Mouse (Mus musculus) cerebellum, postnatal 36 days (tissue): ENCODE measurements around the gene Gprc5c.

Source experiments
- DNase-seq, 2 experiments: peaks; one replicate each; pipeline ENCODE4 v3.0.0; 2021 to 2022; ENCODE audit warnings: mixed read lengths in 2 of 2

The Gprc5c gene

GRCm38 (mm10) chr11:114843818-114844463 is 7.0 kb upstream of the Gprc5c start:
- DNase-seq: no peak

- DNase-seq: no peak
Measured at GRCm38 (mm10) chr11:114844464-114845220, 6.3 kb upstream of the Gprc5c start.

GRCm38 (mm10) chr11:114846336-114846735 is 4.6 kb upstream of the Gprc5c start:
- DNase-seq: no peak

GRCm38 (mm10) chr11:114847008-114847407 is 3.9 kb upstream of the Gprc5c start:
- DNase-seq: no peak

GRCm38 (mm10) chr11:114849572-114849971 is 1.4 kb upstream of the Gprc5c start:
- no peak for DNase-seq

GRCm38 (mm10) chr11:114850066-114850451 is 893 bp upstream of the Gprc5c start:
- DNase-seq: no peak

- DNase-seq: peak; percentile 96 to 99
Measured at GRCm38 (mm10) chr11:114851269-114851607, 286 bp downstream of the Gprc5c start.

GRCm38 (mm10) chr11:114851608-114852310 is 807 bp downstream of the Gprc5c start:
- peak; percentile 92 to 93 for DNase-seq

- peak in 1 of 2 experiments; percentile 54 for DNase-seq
Measured at GRCm38 (mm10) chr11:114852311-114853173, 1.6 kb downstream of the Gprc5c start.

GRCm38 (mm10) chr11:114853174-114853838 is 2.4 kb downstream of the Gprc5c start:
- peak in 1 of 2 experiments; percentile 40 for DNase-seq

GRCm38 (mm10) chr11:114854581-114854980 is 3.6 kb downstream of the Gprc5c start:
- DNase-seq: no peak

GRCm38 (mm10) chr11:114856125-114856524 is 5.2 kb downstream of the Gprc5c start:
- no peak for DNase-seq

- DNase-seq: no peak
Measured at GRCm38 (mm10) chr11:114858641-114859040, 7.7 kb downstream of the Gprc5c start.

GRCm38 (mm10) chr11:114861057-114861456 is 10.1 kb downstream of the Gprc5c start:
- DNase-seq: no peak

- no peak for DNase-seq
Measured at GRCm38 (mm10) chr11:114862687-114863086, 11.7 kb downstream of the Gprc5c start.

GRCm38 (mm10) chr11:114863918-114864420 is 13.0 kb downstream of the Gprc5c start:
- DNase-seq: no peak

GRCm38 (mm10) chr11:114865999-114866398 is 15.0 kb downstream of the Gprc5c start:
- DNase-seq: peak; percentile 41 to 44

- DNase-seq: peak; percentile 71
Measured at GRCm38 (mm10) chr11:114866486-114867360, 15.8 kb downstream of the Gprc5c start.

- peak; percentile 71 to 77 for DNase-seq
Measured at GRCm38 (mm10) chr11:114867361-114868235, 16.6 kb downstream of the Gprc5c start.

- DNase-seq: peak; percentile 90 to 92
Measured at GRCm38 (mm10) chr11:114868280-114868679, 17.3 kb downstream of the Gprc5c start.
